Mouse (Mus musculus): ENCODE measurements around the gene Psmb8.

- TF ChIP-seq USF1 (IDR thresholded peaks at IDR 0.05; ENCODE audit: low read depth, low read length) (no peak), POLR2AphosphoS5 (IDR thresholded peaks at IDR 0.05; ENCODE audit: borderline replicate concordance, low read depth, low read length) (no peak), ETS1 (IDR thresholded peaks at IDR 0.05; ENCODE audit: low read depth, low read length) (no peak), POLR2A (IDR thresholded peaks at IDR 0.05; ENCODE audit: control insufficient read depth in 1 of 2, insufficient read depth in 1 of 2, low read depth in 1 of 2, low read length in 2 of 2, poor library complexity in 1 of 2) (no peak), MYC (IDR thresholded peaks at IDR 0.05; ENCODE audit: low read depth, low read length) (no peak), EP300 (IDR thresholded peaks at IDR 0.05; ENCODE audit: low read depth in 1 of 2, low read length in 2 of 2) (no peak)
Measured at GRCm38 (mm10) chr17:34237741-34238140, 40.2 kb downstream of the Psmb8 start.
